Mouse (Mus musculus) cerebellum, adult 2 months (tissue): Measurements from ENCODE around the gene Atp6v1fnb.

ENCODE experiments used
- CTCF ChIP-seq: fragments of 200-500 bp; IDR thresholded peaks from 2 replicates; pipeline ENCODE4 v1.5.1; 2011; ENCODE audit warnings: low read depth, mild to moderate bottlenecking, control low read depth, low read length, moderate library complexity, borderline replicate concordance; ENCODE audit not compliant: insufficient read depth
- POLR2A ChIP-seq: fragments of 200-500 bp; IDR thresholded peaks from 2 replicates; pipeline ENCODE4 v1.6.1; 2011; ENCODE audit warnings: low read length, control low read depth, borderline replicate concordance; ENCODE audit not compliant: insufficient read depth

GRCm38 (mm10) chr6:29522626-29523300 lies 51.5 kb downstream of the Atp6v1fnb start:
- TF ChIP-seq CTCF, result no peak
- TF ChIP-seq POLR2A, result no peak
